Mouse (Mus musculus) mesoderm, embryonic 11.5 days (tissue): ENCODE results near the gene 2410015M20Rik.

Source experiments
- DNase-seq: peaks from one replicate; pipeline ENCODE4 v3.0.0-alpha.2; 2012; ENCODE audit warnings: low read depth, low spot score

The 2410015M20Rik gene

DNA sequence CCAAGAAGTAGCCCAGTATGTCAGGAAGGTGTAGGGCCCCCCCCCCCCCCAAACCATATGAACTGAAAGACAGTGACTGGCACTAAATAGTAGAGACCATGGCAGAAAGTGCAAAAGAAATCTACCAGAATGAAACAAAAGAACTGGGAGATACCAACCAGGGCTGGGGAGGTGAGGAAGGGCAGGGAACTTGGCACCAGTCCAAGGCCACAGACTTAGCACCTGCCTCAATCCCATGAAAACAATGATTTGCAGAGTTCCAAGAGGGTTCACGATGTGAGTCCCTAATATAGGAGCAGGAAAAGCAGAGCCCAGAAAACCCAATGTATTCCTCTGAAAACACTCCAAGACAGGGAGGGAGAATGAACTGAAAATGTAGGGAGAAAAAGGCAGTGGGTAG lies 37.4 kb downstream of the 2410015M20Rik start:
- no peak for DNase-seq

- no peak for DNase-seq
Measured at GRCm38 (mm10) chr17:56570287-56570686, 39.3 kb downstream of the 2410015M20Rik start.

DNA sequence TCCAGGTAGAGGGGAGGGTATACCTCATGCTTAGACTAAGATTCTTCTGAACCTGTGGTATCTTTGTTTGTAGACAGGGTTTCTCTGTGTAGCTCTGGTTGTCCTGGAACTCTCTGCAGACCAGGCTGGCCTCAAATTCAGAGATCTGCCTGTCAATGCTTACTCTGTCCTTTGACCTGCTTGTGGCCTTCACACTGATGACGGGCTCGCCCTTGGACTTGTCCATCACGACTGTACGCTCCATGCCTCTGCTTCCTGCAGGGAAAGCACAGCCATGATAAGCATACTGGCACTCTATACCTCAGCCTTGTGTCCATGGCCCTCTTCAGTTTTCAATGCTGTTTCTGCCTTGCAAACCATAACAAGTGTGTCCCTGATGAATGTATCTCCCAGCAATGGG lies 42.2 kb downstream of the 2410015M20Rik start:
- DNase-seq: no peak

DNA sequence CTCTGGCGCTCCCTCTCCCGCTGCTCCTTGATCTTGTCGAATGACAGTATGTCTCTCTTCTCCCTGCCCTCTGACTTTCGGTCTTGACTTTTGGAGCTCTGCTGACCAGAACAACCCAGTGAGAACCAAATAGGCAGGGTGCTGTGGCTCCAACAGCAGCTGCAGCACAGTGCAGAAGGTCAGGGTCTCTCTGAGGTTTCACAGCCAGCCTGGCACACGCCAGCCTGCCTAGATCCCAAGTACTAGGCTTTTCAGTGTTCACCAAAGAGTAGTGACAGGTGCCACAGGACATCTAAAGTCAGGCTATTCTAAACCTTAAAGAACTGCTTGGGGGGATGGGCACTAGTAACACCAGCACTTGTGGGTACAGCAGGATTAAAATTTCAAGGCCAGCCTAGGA lies 42.7 kb downstream of the 2410015M20Rik start:
- no peak for DNase-seq

DNA sequence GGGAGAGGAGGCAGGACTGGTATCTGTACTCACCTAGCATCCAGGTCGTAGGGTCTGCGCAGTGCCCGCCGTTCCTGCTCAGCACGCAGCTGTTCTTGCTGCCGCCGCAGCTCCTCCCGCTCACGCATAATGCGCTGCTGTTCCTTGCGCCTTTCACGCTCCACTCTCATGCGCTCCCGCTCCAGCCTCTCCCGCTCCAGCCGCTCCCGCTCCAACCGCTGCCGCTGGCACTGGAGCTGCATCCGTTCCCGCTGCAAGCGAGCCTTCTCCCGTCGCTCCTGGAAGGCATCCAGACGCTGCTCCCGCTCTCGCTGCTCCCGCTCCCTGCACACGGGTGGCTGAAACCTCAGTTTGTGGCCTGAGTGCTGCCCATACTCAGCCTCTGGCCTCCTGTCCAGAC lies 43.3 kb downstream of the 2410015M20Rik start:
- no peak for DNase-seq

DNA sequence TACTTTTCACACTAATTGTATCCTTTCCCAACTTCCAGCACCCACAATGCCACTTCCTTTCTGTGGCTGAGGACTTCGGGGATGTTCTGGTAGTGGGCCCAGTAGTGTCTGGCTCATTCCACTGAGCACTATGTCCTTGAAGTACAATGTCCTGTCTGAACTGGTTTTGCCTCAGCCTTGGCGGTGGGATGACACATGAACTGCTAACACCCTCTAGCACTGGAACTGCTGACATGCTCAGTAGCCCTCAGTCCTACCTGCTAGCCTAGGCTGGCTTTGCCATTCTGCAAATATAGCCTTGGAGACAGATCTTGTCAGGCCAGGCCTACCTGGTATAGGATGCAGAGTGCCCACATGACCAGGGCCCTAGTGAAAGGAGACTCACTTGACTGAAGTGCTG lies 47.7 kb downstream of the 2410015M20Rik start:
- DNase-seq: no peak

- DNase-seq: no peak
Measured at GRCm38 (mm10) chr17:56560131-56560530, 49.4 kb downstream of the 2410015M20Rik start.

DNA sequence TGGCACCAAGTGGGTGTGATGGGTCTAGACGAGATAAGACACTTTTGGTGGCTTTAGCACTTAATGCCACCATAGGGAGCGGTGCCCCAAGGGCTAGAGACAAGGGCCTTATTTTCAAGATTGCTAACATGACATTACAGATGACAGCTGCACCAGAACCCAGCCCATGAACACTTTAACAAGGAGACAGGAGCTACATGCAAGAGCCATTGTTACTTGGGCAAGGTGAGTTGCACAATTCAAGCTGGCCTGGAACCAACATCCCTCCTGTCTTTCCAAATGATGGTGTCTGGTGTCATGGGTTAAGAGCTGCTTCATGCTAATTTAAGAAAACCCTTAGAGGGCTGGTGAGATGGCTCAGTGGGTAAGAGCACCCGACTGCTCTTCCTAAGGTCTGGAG lies 50.2 kb downstream of the 2410015M20Rik start:
- DNase-seq: no peak

GRCm38 (mm10) chr17:56558448-56558847 lies 51.1 kb downstream of the 2410015M20Rik start:
- DNase-seq: peak; percentile 77
